Mouse (Mus musculus) retina, adult 2 months (tissue): ENCODE measurements around the gene Mark1.

Experiments
- DNase-seq: peaks from one replicate; pipeline ENCODE4 v3.0.0-alpha.2; 2012; ENCODE audit warnings: low read depth, low spot score

Gene Mark1

GRCm38 (mm10) chr1:184853339-184853738 is 146.0 kb downstream of the Mark1 start:
- DNase-seq, result no peak

GRCm38 (mm10) chr1:184851741-184852618 is 147.4 kb downstream of the Mark1 start:
- peak; percentile 50 for DNase-seq

GRCm38 (mm10) chr1:184851166-184851565 is 148.2 kb downstream of the Mark1 start:
- no peak for DNase-seq

GRCm38 (mm10) chr1:184846973-184847372 is 152.4 kb downstream of the Mark1 start:
- DNase-seq, result no peak
